In genomic region chr2:166467137-166467536, GRCm38 (mm10) we compare ENCODE assay signal across 17 mouse cellular contexts.
DNase-seq lines count a peak whose midpoint lies in the region; ATAC-seq lines count a peak whose summit lies in the region.
"Had no signal": no experiment of that assay in that cellular context is flagged by ENCODE, and none has a peak within 500 bp of the region (broad histone marks: within the 10 kb centered on the region; RNA-seq: fewer than 3 reads in every experiment).

No protein-coding gene starts in this region.

- H3K36me3 ChIP-seq in kidney, embryonic 15.5 days: no peaks in the 10 kb centered on the region
- H3K36me3 ChIP-seq: embryonic facial prominence, embryonic 15.5 days; hindbrain, embryonic 10.5 days; limb, embryonic 12.5 days had no signal

- no peak; the same call in 1 of the 2 replicates for ATAC-seq in kidney, embryonic 15.5 days (replicated peaks; ENCODE audit: low FRiP score)
- peak; percentile 42 for ATAC-seq in monocyte, adult 5-6 weeks (replicated peaks; ENCODE audit: insufficient number of reproducible peaks, low FRiP score, low TSS enrichment, poor library complexity, severe bottlenecking)
- ATAC-seq: forebrain, embryonic 14.5 days had no signal

- no peaks in the 10 kb centered on the region for H3K9me3 ChIP-seq in kidney, embryonic 15.5 days (replicated peaks)
- H3K9me3 ChIP-seq: embryonic facial prominence, embryonic 15.5 days; hindbrain, embryonic 10.5 days; limb, embryonic 12.5 days had no signal

- 32% methylated on average over 7 of the region's 7 CpGs for WGBS in kidney, embryonic 15.5 days

- no peak for DNase-seq in kidney, adult 9 months
- peak; percentile 53 for DNase-seq in CD4-positive, CD25-positive, alpha-beta regulatory T cell, adult 2 months (ENCODE audit: low read depth, low spot score)
- peak; percentile 51 for DNase-seq in T-cell, adult 2 months (ENCODE audit: low spot score)
- no peak for DNase-seq in cerebellum, adult 11 months
- DNase-seq in right cerebral cortex, postnatal 36 days (ENCODE audit: low spot score in 2 of 2): no peak
- DNase-seq: adrenal gland, postnatal 10 days; cerebellum, postnatal 36 days; heart, adult 2 months; layer of hippocampus, postnatal 36 days; right cerebral cortex, adult 18-20 months had no signal

- peaks cover 21% of the 10 kb centered on the region for H3K4me1 ChIP-seq in kidney, embryonic 15.5 days

- no peaks in the 10 kb centered on the region for H3K27me3 ChIP-seq in kidney, embryonic 15.5 days
- H3K27me3 ChIP-seq: embryonic facial prominence, embryonic 15.5 days; limb, embryonic 12.5 days had no signal

- no peak overlapping the region for H3K4me2 ChIP-seq in kidney, embryonic 15.5 days
- H3K4me2 ChIP-seq: embryonic facial prominence, embryonic 15.5 days; limb, embryonic 12.5 days had no signal

- H3K4me3 ChIP-seq in kidney, embryonic 15.5 days (replicated peaks): no peak overlapping the region
- H3K4me3 ChIP-seq: embryonic facial prominence, embryonic 15.5 days; heart, adult 2 months; hindbrain, embryonic 10.5 days; limb, embryonic 12.5 days had no signal

- no peak overlapping the region for H3K9ac ChIP-seq in kidney, embryonic 15.5 days
- H3K9ac ChIP-seq: embryonic facial prominence, embryonic 15.5 days; limb, embryonic 12.5 days had no signal

- H3K27ac ChIP-seq in kidney, embryonic 15.5 days: peak overlapping the region; percentile 14; the same call in 1 of the 2 replicates
- H3K27ac ChIP-seq: embryonic facial prominence, embryonic 15.5 days; heart, adult 2 months; hindbrain, embryonic 10.5 days; limb, embryonic 12.5 days; macrophage had no signal

Comparison
In these comparisons a context has a peak if more than half of its experiments do, and no peak if none do; other contexts are left out.
1. DNase-seq: peak in CD4-positive, CD25-positive, alpha-beta regulatory T cell, adult 2 months (single experiment) and T-cell, adult 2 months (single experiment); none in kidney, adult 9 months (single experiment), cerebellum, adult 11 months (single experiment) and right cerebral cortex, postnatal 36 days (0 of 2).